Mouse (Mus musculus): ENCODE measurements around the gene Eddm3b. TPM values are rescaled to one million over a fixed set of nuclear protein-coding genes. Genes with fewer than 3 reads are reported as not detected.

Gene Eddm3b
- polyA plus RNA-seq, 1 experiment from 2014 or later: not detected

DNA sequence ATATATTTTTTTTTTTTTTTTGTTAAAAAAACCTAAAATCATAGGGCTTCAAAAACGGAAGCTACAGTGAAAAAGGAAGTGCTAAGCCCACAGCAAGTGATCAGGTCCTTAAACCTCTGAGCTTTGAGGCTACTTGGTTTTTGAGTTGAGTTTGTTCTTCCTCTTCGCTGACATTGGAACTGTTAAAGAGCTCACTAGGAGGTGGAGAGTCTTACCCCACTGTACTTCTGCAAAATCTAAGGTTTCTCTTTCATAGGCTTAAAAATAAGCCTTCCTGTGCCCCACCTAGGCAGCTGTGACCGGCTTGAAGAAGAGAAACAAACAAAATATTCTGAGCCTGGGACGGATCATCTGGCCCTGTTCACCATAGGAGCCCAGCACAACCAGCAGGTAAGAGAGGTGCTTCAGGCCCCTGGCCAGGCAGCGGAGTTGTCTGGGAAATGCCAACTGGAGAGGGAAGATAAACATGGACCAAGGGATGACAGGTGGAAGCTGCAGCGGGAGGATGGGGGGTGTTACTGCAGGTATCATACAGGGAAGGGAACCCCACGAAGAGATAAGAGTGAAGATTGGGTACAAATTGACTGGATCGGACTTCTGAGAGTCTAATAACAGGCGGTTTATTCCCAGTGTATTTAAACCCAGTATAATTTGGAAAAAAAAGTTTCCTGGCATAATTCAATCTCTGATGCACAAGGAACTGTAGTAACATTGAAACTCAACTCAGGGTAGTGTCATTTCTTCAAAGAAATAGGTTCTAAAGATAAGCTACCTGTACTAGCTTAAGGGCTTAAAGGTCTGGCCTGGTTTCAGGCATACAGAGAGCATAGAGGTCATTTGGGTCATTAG is 14.8 kb downstream of the Eddm3b start:
- 80% methylated on average over 9 of the region's 9 CpGs for WGBS
- no peaks in the 10 kb centered on the region for H3K36me3 ChIP-seq
- ATAC-seq (ENCODE audit: insufficient number of reproducible peaks, insufficient read depth, low FRiP score, low TSS enrichment): no peak
- no peak overlapping the region for H3K27ac ChIP-seq
- H3K9me3 ChIP-seq: no peaks in the 10 kb centered on the region
- H3K4me1 ChIP-seq: no peaks in the 10 kb centered on the region
- no peak overlapping the region for H3K4me2 ChIP-seq (replicated peaks)
- no peaks in the 10 kb centered on the region for H3K27me3 ChIP-seq
- H3K4me3 ChIP-seq: no peak overlapping the region
- H3K9ac ChIP-seq: no peak overlapping the region

DNA sequence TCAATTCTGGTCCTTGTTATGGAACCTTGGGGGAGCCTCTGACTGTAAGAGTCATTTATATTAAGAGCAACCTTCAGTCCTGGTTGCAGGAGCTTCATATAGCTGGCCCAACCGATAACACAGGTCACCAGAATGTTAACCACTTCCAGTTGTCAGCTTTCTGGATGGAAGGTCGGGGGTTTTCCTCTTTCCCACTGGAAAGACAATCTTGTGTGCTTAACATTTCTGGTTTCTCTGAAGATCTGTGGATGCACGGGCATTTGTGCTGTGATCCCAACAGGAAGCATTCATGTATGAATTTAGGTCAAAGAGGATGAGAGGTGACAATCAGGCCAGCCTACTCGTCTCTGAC is 15.4 kb downstream of the Eddm3b start:
- WGBS: 62% methylated on average over 4 of the region's 4 CpGs
- H3K4me2 ChIP-seq (replicated peaks): no peak overlapping the region
- no peaks in the 10 kb centered on the region for H3K27me3 ChIP-seq
- no peak overlapping the region for H3K9ac ChIP-seq
- no peaks in the 10 kb centered on the region for H3K9me3 ChIP-seq
- no peak for ATAC-seq (ENCODE audit: insufficient number of reproducible peaks, insufficient read depth, low FRiP score, low TSS enrichment)
- H3K4me1 ChIP-seq: no peaks in the 10 kb centered on the region
- no peak overlapping the region for H3K4me3 ChIP-seq
- no peaks in the 10 kb centered on the region for H3K36me3 ChIP-seq
- H3K27ac ChIP-seq: no peak overlapping the region

DNA sequence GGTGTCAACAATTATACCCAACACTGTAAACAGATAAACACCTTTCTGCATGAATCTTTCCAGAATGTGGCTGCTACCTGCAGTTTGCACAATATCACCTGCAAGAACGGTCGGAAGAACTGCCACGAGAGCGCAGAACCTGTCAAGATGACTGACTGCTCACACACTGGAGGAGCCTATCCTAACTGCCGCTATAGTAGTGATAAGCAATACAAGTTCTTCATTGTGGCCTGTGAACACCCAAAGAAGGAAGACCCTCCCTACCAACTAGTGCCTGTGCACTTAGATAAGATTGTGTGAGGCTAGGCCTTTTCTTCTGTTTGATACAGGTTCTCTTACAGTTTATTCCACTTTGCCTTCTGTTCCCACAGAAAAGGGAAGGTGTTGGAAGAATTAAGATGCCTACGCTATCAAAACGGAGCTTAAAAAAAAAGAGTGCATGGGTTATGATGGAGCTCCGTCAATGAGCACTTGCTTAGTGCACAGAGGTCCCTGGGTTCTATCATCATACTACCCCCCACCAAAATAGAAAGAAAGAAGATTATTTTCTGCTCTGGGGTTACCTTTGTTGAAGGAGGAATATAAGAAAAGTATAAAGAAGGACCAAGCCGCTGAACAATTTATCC is 16.2 kb downstream of the Eddm3b start:
- H3K4me2 ChIP-seq (replicated peaks): no peak overlapping the region
- H3K9me3 ChIP-seq: no peaks in the 10 kb centered on the region
- no peak overlapping the region for H3K27ac ChIP-seq
- no peak overlapping the region for H3K4me3 ChIP-seq
- H3K4me1 ChIP-seq: no peaks in the 10 kb centered on the region
- ATAC-seq (ENCODE audit: insufficient number of reproducible peaks, insufficient read depth, low FRiP score, low TSS enrichment): no peak
- H3K9ac ChIP-seq: no peak overlapping the region
- 89% methylated on average over 9 of the region's 9 CpGs for WGBS
- no peaks in the 10 kb centered on the region for H3K27me3 ChIP-seq
- no peaks in the 10 kb centered on the region for H3K36me3 ChIP-seq

DNA sequence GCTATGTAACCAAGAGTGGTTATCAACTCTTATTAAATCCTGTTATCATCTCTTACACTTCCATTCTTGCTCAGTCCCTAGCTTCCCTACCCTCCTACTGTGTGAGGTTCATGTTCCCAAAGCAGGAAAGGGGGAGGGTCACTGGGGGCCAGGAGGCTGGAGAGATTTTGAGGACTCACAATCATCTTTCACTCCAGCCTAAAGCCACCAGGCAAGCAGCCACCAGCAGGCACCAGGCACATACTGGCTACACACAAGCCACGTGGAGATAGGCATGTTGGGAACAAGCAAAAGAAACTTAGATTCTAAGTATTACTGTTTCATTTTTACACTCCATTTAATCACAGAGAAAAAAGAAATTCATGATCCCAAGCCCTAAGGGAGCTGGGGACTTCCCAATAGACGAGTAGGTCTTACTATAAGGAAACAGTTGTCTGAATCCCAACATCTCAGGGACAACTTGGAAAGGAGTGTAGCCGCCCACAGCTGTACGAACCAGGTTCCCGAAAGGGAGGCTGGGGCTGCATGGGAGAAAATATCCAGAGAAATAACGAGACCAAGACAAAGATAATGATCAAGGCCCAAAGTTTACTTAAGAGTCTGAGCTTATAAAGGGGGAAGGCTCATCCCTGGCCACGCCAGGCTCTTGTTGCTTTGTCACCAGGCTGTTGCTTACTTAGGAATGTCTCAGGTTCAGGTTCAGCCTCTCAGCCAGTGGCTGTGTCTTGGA is 17.0 kb downstream of the Eddm3b start:
- Histone ChIP-seq H3K27ac (no peak overlapping the region), H3K27me3 (no peaks in the 10 kb centered on the region), H3K4me2 (replicated peaks) (no peak overlapping the region), H3K4me3 (no peak overlapping the region), H3K9me3 (no peaks in the 10 kb centered on the region), H3K4me1 (no peaks in the 10 kb centered on the region), H3K36me3 (no peaks in the 10 kb centered on the region), H3K9ac (no peak overlapping the region)
- WGBS: 70% methylated on average over 7 of the region's 7 CpGs
- no peak for ATAC-seq (ENCODE audit: insufficient number of reproducible peaks, insufficient read depth, low FRiP score, low TSS enrichment)

DNA sequence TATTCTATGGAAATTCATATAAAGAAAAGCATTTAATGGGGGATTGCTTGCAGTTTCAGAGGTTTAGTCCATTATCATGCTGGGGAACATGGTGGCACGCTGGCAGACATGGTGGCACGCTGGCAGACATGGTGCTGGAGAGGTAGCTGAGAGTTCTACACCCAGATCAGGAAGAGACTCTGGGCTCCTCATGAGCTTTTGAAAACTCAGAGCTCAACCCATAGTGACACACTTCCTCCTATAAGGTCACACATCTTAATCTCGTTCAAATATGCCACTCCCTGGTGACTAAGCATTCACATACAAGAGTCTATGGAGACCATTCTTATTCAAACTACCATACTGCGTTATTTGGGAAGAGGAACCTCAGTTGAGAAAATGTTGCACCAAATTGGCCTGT is 18.1 kb downstream of the Eddm3b start:
- 86% methylated on average over 4 of the region's 4 CpGs for WGBS
- H3K4me3 ChIP-seq: no peak overlapping the region
- H3K36me3 ChIP-seq: no peaks in the 10 kb centered on the region
- H3K9me3 ChIP-seq: no peaks in the 10 kb centered on the region
- no peaks in the 10 kb centered on the region for H3K27me3 ChIP-seq
- no peak overlapping the region for H3K4me2 ChIP-seq (replicated peaks)
- H3K4me1 ChIP-seq: no peaks in the 10 kb centered on the region
- no peak overlapping the region for H3K9ac ChIP-seq
- H3K27ac ChIP-seq: no peak overlapping the region
- no peak for ATAC-seq (ENCODE audit: insufficient number of reproducible peaks, insufficient read depth, low FRiP score, low TSS enrichment)

DNA sequence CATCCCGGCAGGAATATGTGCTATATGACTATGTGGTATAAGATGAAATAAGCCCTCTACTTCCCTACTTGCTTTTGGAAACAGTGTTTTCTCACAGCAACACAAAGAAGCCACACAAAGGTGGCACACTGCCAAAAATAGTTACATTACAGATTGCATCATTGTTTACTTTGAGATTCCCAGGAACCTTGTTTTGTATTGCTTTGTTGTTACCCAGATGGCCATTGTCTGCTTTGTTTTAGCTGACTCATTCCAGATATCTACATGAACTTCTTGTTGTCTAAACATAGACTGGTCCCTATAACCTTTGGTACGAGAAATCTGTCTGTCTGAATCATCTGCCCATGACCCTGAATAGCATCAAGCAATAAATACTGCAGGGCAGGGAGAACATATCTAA is 26.1 kb downstream of the Eddm3b start:
- H3K9ac ChIP-seq: no peak overlapping the region
- no peaks in the 10 kb centered on the region for H3K27me3 ChIP-seq
- WGBS: 79% methylated on average over 2 of the region's 2 CpGs
- H3K27ac ChIP-seq: no peak overlapping the region
- H3K4me1 ChIP-seq: no peaks in the 10 kb centered on the region
- no peaks in the 10 kb centered on the region for H3K9me3 ChIP-seq
- H3K4me3 ChIP-seq: no peak overlapping the region
- no peak for ATAC-seq (ENCODE audit: insufficient number of reproducible peaks, insufficient read depth, low FRiP score, low TSS enrichment)
- no peak overlapping the region for H3K4me2 ChIP-seq (replicated peaks)
- H3K36me3 ChIP-seq: no peaks in the 10 kb centered on the region

DNA sequence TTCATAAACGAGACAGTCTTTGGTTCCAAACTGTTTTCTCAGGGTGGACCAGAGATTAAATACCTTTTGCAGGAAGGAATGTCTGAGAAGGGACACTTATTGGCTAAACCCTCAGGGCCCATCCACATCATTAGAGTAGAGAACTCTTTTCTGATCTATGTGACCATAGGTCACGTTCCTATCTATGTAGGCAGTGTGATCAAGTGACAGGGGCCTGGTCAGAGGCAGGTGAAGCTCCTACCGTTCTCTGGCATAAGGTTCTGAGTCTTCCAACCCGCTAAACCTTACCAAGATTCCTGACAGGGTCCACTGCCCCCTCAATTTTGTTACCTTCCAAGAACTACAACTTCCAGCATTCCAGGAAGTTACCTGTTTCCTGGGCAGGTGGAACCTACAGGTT is 27.9 kb downstream of the Eddm3b start:
- Histone ChIP-seq H3K36me3 (no peaks in the 10 kb centered on the region), H3K4me1 (no peaks in the 10 kb centered on the region), H3K27me3 (no peaks in the 10 kb centered on the region), H3K27ac (no peak overlapping the region), H3K4me3 (no peak overlapping the region), H3K4me2 (replicated peaks) (no peak overlapping the region), H3K9ac (no peak overlapping the region), H3K9me3 (no peaks in the 10 kb centered on the region)
- 83% methylated on average over 4 of the region's 4 CpGs for whole genome bisulfite sequencing
- no peak for ATAC-seq (ENCODE audit: insufficient number of reproducible peaks, insufficient read depth, low FRiP score, low TSS enrichment)

DNA sequence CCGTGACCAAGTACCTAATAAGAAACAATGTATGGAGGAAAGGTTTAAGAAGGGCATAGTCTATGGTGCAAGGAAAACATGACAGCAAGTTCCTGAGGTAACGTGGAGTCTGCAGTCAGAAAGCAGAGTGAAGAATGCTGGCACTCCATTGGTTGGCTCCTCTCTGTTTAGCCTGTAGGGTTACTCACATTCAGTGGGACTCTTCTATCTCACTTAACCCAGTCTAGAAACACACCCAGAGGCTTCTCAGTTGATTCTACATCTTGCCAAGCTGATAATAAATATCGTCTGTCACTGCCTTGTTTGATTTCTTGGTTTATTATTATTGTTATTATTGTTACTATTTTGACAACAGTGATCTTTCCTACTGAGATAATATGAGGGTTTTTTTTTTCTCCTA is 28.3 kb downstream of the Eddm3b start:
- Histone ChIP-seq H3K27ac (no peak overlapping the region), H3K9me3 (no peaks in the 10 kb centered on the region), H3K36me3 (no peaks in the 10 kb centered on the region), H3K27me3 (no peaks in the 10 kb centered on the region), H3K4me1 (no peaks in the 10 kb centered on the region), H3K4me3 (no peak overlapping the region), H3K4me2 (replicated peaks) (no peak overlapping the region), H3K9ac (no peak overlapping the region)
- no peak for ATAC-seq (ENCODE audit: insufficient number of reproducible peaks, insufficient read depth, low FRiP score, low TSS enrichment)
- 80% methylated on average over 3 of the region's 3 CpGs for WGBS

DNA sequence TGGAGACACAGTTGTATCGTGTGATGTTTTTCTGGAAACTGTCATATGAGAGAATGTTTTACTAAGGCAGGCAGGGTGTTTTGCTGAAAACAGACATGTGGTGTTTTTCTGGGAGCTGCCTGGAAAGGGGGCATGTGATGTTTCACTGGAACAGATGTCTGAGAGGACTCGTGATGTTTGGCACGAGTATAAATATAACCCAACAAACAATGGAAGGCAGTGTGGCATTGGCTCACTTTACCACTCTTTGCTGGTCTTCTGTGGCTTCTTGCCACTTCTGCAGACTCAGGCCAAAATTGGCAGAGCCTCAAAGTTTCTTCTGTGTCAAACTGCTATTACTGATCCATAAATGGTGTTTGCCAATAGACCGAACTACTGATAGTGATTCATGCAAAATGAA is 29.1 kb downstream of the Eddm3b start:
- ATAC-seq (ENCODE audit: insufficient number of reproducible peaks, insufficient read depth, low FRiP score, low TSS enrichment): no peak
- 83% methylated on average over 4 of the region's 4 CpGs for WGBS
- H3K9ac ChIP-seq: no peak overlapping the region
- H3K27ac ChIP-seq: no peak overlapping the region
- H3K9me3 ChIP-seq: no peaks in the 10 kb centered on the region
- no peak overlapping the region for H3K4me2 ChIP-seq (replicated peaks)
- no peak overlapping the region for H3K4me3 ChIP-seq
- no peaks in the 10 kb centered on the region for H3K36me3 ChIP-seq
- H3K27me3 ChIP-seq: no peaks in the 10 kb centered on the region
- no peaks in the 10 kb centered on the region for H3K4me1 ChIP-seq

DNA sequence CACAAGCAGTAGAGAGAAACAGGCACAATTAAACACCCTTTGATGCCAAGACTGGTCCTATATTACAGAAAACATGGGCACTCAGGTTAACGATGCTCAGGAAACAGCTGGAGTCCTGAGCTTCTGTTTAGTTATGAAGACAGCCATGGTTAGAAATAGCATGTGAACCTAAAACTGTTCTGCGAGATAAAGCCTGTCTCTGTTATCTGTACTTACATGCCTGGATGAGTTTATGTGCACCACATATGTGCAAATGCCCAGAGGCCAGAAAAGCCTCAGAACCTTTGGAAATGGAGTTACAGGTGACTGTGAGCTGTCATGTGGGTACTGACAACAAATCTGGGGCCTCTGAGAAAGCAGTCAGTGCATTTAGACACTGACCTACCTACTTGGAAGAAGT is 29.7 kb downstream of the Eddm3b start:
- H3K27ac ChIP-seq: no peak overlapping the region
- H3K27me3 ChIP-seq: no peaks in the 10 kb centered on the region
- no peaks in the 10 kb centered on the region for H3K9me3 ChIP-seq
- H3K4me3 ChIP-seq: no peak overlapping the region
- 77% methylated on average over 2 of the region's 2 CpGs for WGBS
- H3K4me1 ChIP-seq: no peaks in the 10 kb centered on the region
- no peak overlapping the region for H3K9ac ChIP-seq
- no peak for ATAC-seq (ENCODE audit: insufficient number of reproducible peaks, insufficient read depth, low FRiP score, low TSS enrichment)
- no peaks in the 10 kb centered on the region for H3K36me3 ChIP-seq
- H3K4me2 ChIP-seq (replicated peaks): no peak overlapping the region

DNA sequence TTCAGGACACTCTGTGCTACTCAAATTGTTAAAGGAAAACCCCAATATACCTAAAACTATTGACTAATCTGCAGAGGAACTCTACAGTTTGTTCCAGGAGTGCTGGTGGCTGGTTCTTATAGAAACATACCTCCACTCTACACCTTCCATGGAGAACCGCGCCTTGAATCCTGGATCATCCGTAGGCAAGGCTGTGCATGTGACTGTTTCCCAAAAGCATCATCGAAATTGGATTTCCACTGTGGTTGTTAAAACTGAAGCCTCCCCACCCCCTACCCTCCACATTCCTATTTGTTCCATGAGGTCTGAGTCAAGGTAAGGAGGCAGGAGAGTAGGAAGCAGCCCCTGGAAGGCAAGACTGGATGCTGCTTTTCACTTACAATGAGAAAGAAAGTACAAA is 30.2 kb downstream of the Eddm3b start:
- Histone ChIP-seq H3K4me2 (replicated peaks) (no peak overlapping the region), H3K27ac (no peak overlapping the region), H3K4me1 (no peaks in the 10 kb centered on the region), H3K9me3 (no peaks in the 10 kb centered on the region), H3K36me3 (no peaks in the 10 kb centered on the region), H3K9ac (no peak overlapping the region), H3K4me3 (no peak overlapping the region), H3K27me3 (no peaks in the 10 kb centered on the region)
- WGBS: 90% methylated on average over 4 of the region's 4 CpGs
- no peak for ATAC-seq (ENCODE audit: insufficient number of reproducible peaks, insufficient read depth, low FRiP score, low TSS enrichment)

DNA sequence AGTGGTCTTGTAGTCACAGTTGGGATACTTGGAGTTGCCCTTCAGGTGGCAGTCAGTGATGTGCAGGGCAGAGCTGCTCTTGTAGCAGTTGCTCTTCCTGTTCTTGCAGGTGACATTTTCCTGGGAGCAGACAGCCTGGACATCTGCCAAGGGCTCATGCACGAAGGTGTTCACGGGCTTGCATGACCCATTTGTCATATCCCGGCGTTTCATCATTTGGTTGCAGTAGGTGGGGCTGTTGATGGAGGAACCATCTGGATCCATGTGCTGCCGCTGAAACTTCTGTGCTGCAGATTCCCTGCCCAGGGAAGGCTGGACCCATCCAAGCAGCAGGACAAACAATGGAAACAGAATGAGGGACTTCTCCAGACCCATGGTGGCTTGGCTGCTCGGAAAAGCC is 31.3 kb downstream of the Eddm3b start:
- WGBS: 88% methylated on average over 6 of the region's 6 CpGs
- Histone ChIP-seq H3K27me3 (no peaks in the 10 kb centered on the region), H3K9me3 (no peaks in the 10 kb centered on the region), H3K4me3 (no peak overlapping the region), H3K27ac (no peak overlapping the region), H3K9ac (no peak overlapping the region), H3K4me1 (no peaks in the 10 kb centered on the region), H3K4me2 (replicated peaks) (no peak overlapping the region), H3K36me3 (no peaks in the 10 kb centered on the region)
- ATAC-seq (ENCODE audit: insufficient number of reproducible peaks, insufficient read depth, low FRiP score, low TSS enrichment): no peak
